Mouse (Mus musculus) gastrocnemius, postnatal 36 days (tissue): ENCODE measurements around the gene Atp11c. TPM values are rescaled to one million over a fixed set of nuclear protein-coding genes. Genes with fewer than 3 reads are reported as not detected.

ENCODE experiments used
- microRNA-seq, 2 experiments: library from miRNA; unstranded; fragments of <30 nt; microRNA quantifications; one replicate each; pipeline ENCODE4 v1.2.0; 2021
- total RNA-seq, 2 experiments: library from RNA; stranded (reverse); gene quantifications; 2 replicates each; pipeline ENCODE4 v1.2.3; 2021

The Atp11c gene
- total RNA-seq, 2 experiments from 2014 or later, result 2.8 to 3.0 TPM

Small RNA genes within 50 kb of the gene (microRNA-seq; reads per million reads assigned to microRNA genes)
- gene Mir505, result 4.3 to 39.3 reads per million in 2 experiments

Other genes with a start within 250 kb of the Atp11c start
- gene Gm7073, start 53.4 kb downstream of the Atp11c start, total RNA-seq, result not detected